In genomic region chr9:71616185-71616584, GRCm38 (mm10) we compare ENCODE assay signal across 7 mouse cellular contexts. TPM values are rescaled to one million over a fixed set of nuclear protein-coding genes. Genes with fewer than 3 reads are reported as not detected.
DNase-seq lines count a peak whose midpoint lies in the region; ATAC-seq and TF ChIP-seq lines count a peak whose summit lies in the region.

No protein-coding gene starts in this region.

- no peak overlapping the region for H3K4me2 ChIP-seq in heart, embryonic 15.5 days

- H3K4me1 ChIP-seq in ES-Bruce4 (ENCODE audit: control insufficient read depth, insufficient read depth, low read length) = no peaks in the 10 kb centered on the region
- peaks cover 10% of the 10 kb centered on the region for H3K4me1 ChIP-seq in embryonic facial prominence, embryonic 10.5 days
- H3K4me1 ChIP-seq in heart, embryonic 15.5 days (replicated peaks) = peaks cover 17% of the 10 kb centered on the region

- TF ChIP-seq POLR2A in ES-Bruce4 (IDR thresholded peaks at IDR 0.05; ENCODE audit: insufficient read depth, low read length) = no peak

- 28% methylated on average over 3 of the region's 3 CpGs for WGBS in embryonic facial prominence, embryonic 10.5 days
- WGBS in heart, embryonic 15.5 days = 3% methylated on average over 3 of the region's 3 CpGs

- no peak overlapping the region for H3K9ac ChIP-seq in ES-Bruce4 (ENCODE audit: low read depth, poor library complexity, severe bottlenecking)
- no peak overlapping the region for H3K9ac ChIP-seq in heart, embryonic 15.5 days

- peaks cover 7% of the 10 kb centered on the region for H3K9me3 ChIP-seq in ES-Bruce4 (replicated peaks; ENCODE audit: control insufficient read depth, insufficient read depth, low read length, poor library complexity, severe bottlenecking)
- no peaks in the 10 kb centered on the region for H3K9me3 ChIP-seq in embryonic facial prominence, embryonic 10.5 days
- no peaks in the 10 kb centered on the region for H3K9me3 ChIP-seq in heart, embryonic 15.5 days (replicated peaks)

- no peak overlapping the region for H3K4me3 ChIP-seq in ES-Bruce4 (ENCODE audit: low read depth, low read length)
- no peak overlapping the region for H3K4me3 ChIP-seq in embryonic facial prominence, embryonic 10.5 days
- no peak overlapping the region for H3K4me3 ChIP-seq in heart, embryonic 15.5 days

- H3K27me3 ChIP-seq in ES-Bruce4 (ENCODE audit: control insufficient read depth, insufficient read depth, low read length, poor library complexity, severe bottlenecking) = no peaks in the 10 kb centered on the region
- no peaks in the 10 kb centered on the region for H3K27me3 ChIP-seq in embryonic facial prominence, embryonic 10.5 days (replicated peaks; ENCODE audit: low read depth, poor library complexity, severe bottlenecking)
- no peaks in the 10 kb centered on the region for H3K27me3 ChIP-seq in heart, embryonic 15.5 days

- no peaks in the 10 kb centered on the region for H3K36me3 ChIP-seq in ES-Bruce4 (ENCODE audit: control insufficient read depth, insufficient read depth, low read length, poor library complexity, severe bottlenecking)
- no peaks in the 10 kb centered on the region for H3K36me3 ChIP-seq in embryonic facial prominence, embryonic 10.5 days (replicated peaks)
- H3K36me3 ChIP-seq in heart, embryonic 15.5 days = no peaks in the 10 kb centered on the region

- H3K27ac ChIP-seq in ES-Bruce4 (ENCODE audit: insufficient read depth, low read length) = no peak overlapping the region
- H3K27ac ChIP-seq in embryonic facial prominence, embryonic 10.5 days (replicated peaks) = no peak overlapping the region
- no peak overlapping the region for H3K27ac ChIP-seq in heart, embryonic 15.5 days

- DNase-seq in adrenal gland, postnatal 10 days = peak; percentile 87
- DNase-seq in embryonic facial prominence, embryonic 10.5 days (ENCODE audit: low spot score) = peak; percentile 83
- peak; percentile 48 for DNase-seq in layer of hippocampus, adult 9-11 months
- DNase-seq in lung, postnatal 36 days = peak; percentile 89
- peak; percentile 44 for DNase-seq in spleen, adult 12 weeks (ENCODE audit: low spot score)

- peak; percentile 73 for TF ChIP-seq CTCF in ES-Bruce4 (IDR thresholded peaks at IDR 0.05; ENCODE audit: low read depth, low read length)

- ATAC-seq in heart, embryonic 15.5 days (replicated peaks; ENCODE audit: insufficient number of reproducible peaks, insufficient read depth, low FRiP score, low read depth) = peak; percentile 45; the same call in 1 of the 2 replicates

- TF ChIP-seq EP300 in ES-Bruce4 (IDR thresholded peaks at IDR 0.05; ENCODE audit: insufficient read depth, low read depth, low read length) = no peak

RNA-seq across cellular contexts. Expression of gene Myzap, which starts 24.0 kb away (rescaled TPM):
- 2.1 and 2.7 TPM in 2 replicates for polyA plus RNA-seq in ES-Bruce4 (2011; ENCODE audit: insufficient read depth, insufficient read length, low read depth, missing spikeins)
- 10 to 100 TPM; 10.9 to 13.5 TPM for total RNA-seq in adrenal gland, postnatal 10 days (2021)
- polyA plus RNA-seq in embryonic facial prominence, embryonic 10.5 days (2016; fragmentation: Nextera tagmentation; extraction: Ambion mirVana) = 6.4 and 7.1 TPM in 2 replicates
- polyA plus RNA-seq in heart, embryonic 15.5 days (2015; fragmentation: Nextera tagmentation; extraction: Ambion mirVana) = 121 and 148 TPM in 2 replicates

Comparison
In these comparisons a context has a peak if more than half of its experiments do, and no peak if none do; other contexts are left out.
1. RNA of gene Myzap, which starts 24.0 kb away (polyA plus RNA-seq): 121 to 148 TPM in heart, embryonic 15.5 days; 6.4 to 7.1 TPM in embryonic facial prominence, embryonic 10.5 days and 2.1 to 2.7 TPM in ES-Bruce4; every median in the first group is over 10 times any median in the second.
2. Peak in every context shown above with its lines, with median percentiles within 50 percentile points of each other: DNase-seq.